Mouse (Mus musculus): Measurements from ENCODE around the gene Tcf3.

Gene Tcf3

GRCm38 (mm10) chr10:80437973-80438372 is 4.5 kb upstream of the Tcf3 start:
- no peak for DNase-seq (ENCODE audit: low read depth, low spot score)

GRCm38 (mm10) chr10:80436276-80436675 is 2.8 kb upstream of the Tcf3 start:
- DNase-seq (ENCODE audit: low read depth, low spot score): peak; percentile 80

- peak; percentile 23 for DNase-seq (ENCODE audit: low read depth, low spot score)
Observed at GRCm38 (mm10) chr10:80435764-80436163, 2.3 kb upstream of the Tcf3 start.

GRCm38 (mm10) chr10:80434823-80435222 is 1.4 kb upstream of the Tcf3 start:
- DNase-seq (ENCODE audit: low read depth, low spot score): no peak

- no peak for DNase-seq (ENCODE audit: low read depth, low spot score)
Observed at GRCm38 (mm10) chr10:80434233-80434592, 766 bp upstream of the Tcf3 start.

GRCm38 (mm10) chr10:80432936-80433512 is 423 bp downstream of the Tcf3 start:
- peak; percentile 41 for DNase-seq (ENCODE audit: low read depth, low spot score)

GRCm38 (mm10) chr10:80432387-80432785 is 1.1 kb downstream of the Tcf3 start:
- DNase-seq (ENCODE audit: low read depth, low spot score): no peak

GRCm38 (mm10) chr10:80431570-80432386 is 1.7 kb downstream of the Tcf3 start:
- no peak for DNase-seq (ENCODE audit: low read depth, low spot score)

GRCm38 (mm10) chr10:80430375-80430980 is 3.0 kb downstream of the Tcf3 start:
- DNase-seq (ENCODE audit: low read depth, low spot score): peak; percentile 48

- no peak for DNase-seq (ENCODE audit: low read depth, low spot score)
Observed at GRCm38 (mm10) chr10:80429800-80430199, 3.6 kb downstream of the Tcf3 start.

GRCm38 (mm10) chr10:80425041-80425440 is 8.4 kb downstream of the Tcf3 start:
- peak; percentile 58 for DNase-seq (ENCODE audit: low read depth, low spot score)

GRCm38 (mm10) chr10:80423562-80423961 is 9.9 kb downstream of the Tcf3 start:
- peak; percentile 91 for DNase-seq (ENCODE audit: low read depth, low spot score)

GRCm38 (mm10) chr10:80421651-80422472 is 11.6 kb downstream of the Tcf3 start:
- DNase-seq (ENCODE audit: low read depth, low spot score): no peak

GRCm38 (mm10) chr10:80421208-80421607 is 12.2 kb downstream of the Tcf3 start:
- DNase-seq (ENCODE audit: low read depth, low spot score): no peak

GRCm38 (mm10) chr10:80420729-80421128 is 12.7 kb downstream of the Tcf3 start:
- no peak for DNase-seq (ENCODE audit: low read depth, low spot score)

- DNase-seq (ENCODE audit: low read depth, low spot score): no peak
Observed at GRCm38 (mm10) chr10:80419419-80419818, 14.0 kb downstream of the Tcf3 start.

- peak; percentile 68 for DNase-seq (ENCODE audit: low read depth, low spot score)
Observed at GRCm38 (mm10) chr10:80418311-80418710, 15.1 kb downstream of the Tcf3 start.

- DNase-seq (ENCODE audit: low read depth, low spot score): no peak
Observed at GRCm38 (mm10) chr10:80417841-80418240, 15.6 kb downstream of the Tcf3 start.

- no peak for DNase-seq (ENCODE audit: low read depth, low spot score)
Observed at GRCm38 (mm10) chr10:80417371-80417770, 16.1 kb downstream of the Tcf3 start.

- no peak for DNase-seq (ENCODE audit: low read depth, low spot score)
Observed at GRCm38 (mm10) chr10:80415566-80415965, 17.9 kb downstream of the Tcf3 start.

- no peak for DNase-seq (ENCODE audit: low read depth, low spot score)
Observed at GRCm38 (mm10) chr10:80412656-80413541, 20.5 kb downstream of the Tcf3 start.

Measured in R1 (cell line).